ENCODE assay signal across 25 mouse cellular contexts in genomic region chr6:126784206-126784605, GRCm38 (mm10). TPM values are rescaled to one million over a fixed set of nuclear protein-coding genes. Genes with fewer than 3 reads are reported as not detected.
"Had no signal": no experiment of that assay in that cellular context is flagged by ENCODE, and none has a peak within 500 bp of the region (broad histone marks: within the 10 kb centered on the region; RNA-seq: fewer than 3 reads in every experiment).

No protein-coding gene starts in this region.

- H3K4me2 ChIP-seq: limb, embryonic 13.5 days; liver, embryonic 12.5 days; liver, embryonic 15.5 days; lung, embryonic 15.5 days; midbrain, embryonic 13.5 days; neural tube, embryonic 13.5 days had no signal

- H3K4me1 ChIP-seq: limb, embryonic 13.5 days; liver, embryonic 12.5 days; liver, embryonic 15.5 days; lung, embryonic 15.5 days; midbrain, embryonic 10.5 days; midbrain, embryonic 13.5 days; neural tube, embryonic 13.5 days had no signal

- H3K4me3 ChIP-seq: layer of hippocampus, adult 2 months; limb, embryonic 10.5 days; limb, embryonic 13.5 days; liver, embryonic 12.5 days; liver, embryonic 15.5 days; lung, embryonic 15.5 days; megakaryocyte, embryonic 14.5 days; midbrain, embryonic 10.5 days; midbrain, embryonic 13.5 days; myocyte; neural tube, embryonic 13.5 days had no signal

- H3K27me3 ChIP-seq: liver, embryonic 15.5 days; lung, embryonic 15.5 days; midbrain, embryonic 13.5 days; neural tube, embryonic 13.5 days had no signal

- H3K27ac ChIP-seq: kidney, postnatal 0 days; layer of hippocampus, adult 2 months; limb, embryonic 10.5 days; limb, embryonic 13.5 days; liver, embryonic 12.5 days; liver, embryonic 15.5 days; lung, embryonic 15.5 days; midbrain, embryonic 10.5 days; midbrain, embryonic 13.5 days; neural tube, embryonic 13.5 days had no signal

- ATAC-seq: liver, embryonic 12.5 days; midbrain, embryonic 13.5 days; midbrain, embryonic 16.5 days had no signal

- H3K9ac ChIP-seq: limb, embryonic 13.5 days; liver, embryonic 12.5 days; liver, embryonic 15.5 days; lung, embryonic 15.5 days; midbrain, embryonic 13.5 days; neural tube, embryonic 13.5 days had no signal

- DNase-seq: kidney, postnatal 25 days; layer of hippocampus, adult 9-11 months; layer of hippocampus, postnatal 36 days; liver; lung, adult 18-20 months; lung, postnatal 10 days; lung, postnatal 36 days; retina, postnatal 1 day; spleen, adult 18-20 months; thymus, postnatal 25 days had no signal

- H3K36me3 ChIP-seq: limb, embryonic 10.5 days; limb, embryonic 13.5 days; liver, embryonic 12.5 days; liver, embryonic 15.5 days; lung, embryonic 15.5 days; midbrain, embryonic 10.5 days; midbrain, embryonic 13.5 days; neural tube, embryonic 13.5 days had no signal

- H3K9me3 ChIP-seq: limb, embryonic 10.5 days; limb, embryonic 13.5 days; liver, embryonic 12.5 days; liver, embryonic 15.5 days; lung, embryonic 15.5 days; megakaryocyte, embryonic 14.5 days; midbrain, embryonic 10.5 days; midbrain, embryonic 13.5 days; neural tube, embryonic 13.5 days had no signal

RNA-seq across cellular contexts. Expression of gene Kcna6, which starts 43.7 kb away (rescaled TPM):
- total RNA-seq: monocyte, adult 5-6 weeks; neutrophil, adult 5-6 weeks had no signal
- polyA plus RNA-seq: myocyte had no signal
